Mouse (Mus musculus): ENCODE results near the gene Ap1ar.

Ap1ar gene

GRCm38 (mm10) chr3:127843324-127843940 is 6.1 kb upstream of the Ap1ar start:
- intact Hi-C loops (cut with DNase I) = loop anchor here (10.0 kb wide), 1 partner anchor 351 kb away; no protein-coding TSS in a partner anchor

GRCm38 (mm10) chr3:127841926-127842325 is 4.6 kb upstream of the Ap1ar start:
- intact Hi-C loops (cut with DNase I) = loop anchor here (10.0 kb wide), 1 partner anchor 353 kb away; no protein-coding TSS in a partner anchor

GRCm38 (mm10) chr3:127837972-127838644 is 785 bp upstream of the Ap1ar start:
- intact Hi-C loops (cut with DNase I) = loop anchor here (5.0 kb wide), 2 partner anchors 51 to 54 kb away; partner anchors contain the start of gene Tifa

GRCm38 (mm10) chr3:127836798-127837153 is 547 bp downstream of the Ap1ar start:
- intact Hi-C loops (cut with DNase I) = loop anchor here (5.0 kb wide), 2 partner anchors 49 to 56 kb away; partner anchors contain the start of gene Tifa

- intact Hi-C loops (cut with DNase I) = loop anchor here (5.0 kb wide), 2 partner anchors 48 to 57 kb away; partner anchors contain the start of gene Tifa
These were observed 1.7 kb downstream of the Ap1ar start for GRCm38 (mm10) chr3:127835594-127835993.

GRCm38 (mm10) chr3:127834040-127834439 is 3.3 kb downstream of the Ap1ar start:
- intact Hi-C loops (cut with DNase I) = no loop called here

GRCm38 (mm10) chr3:127831079-127831478 is 6.2 kb downstream of the Ap1ar start:
- intact Hi-C loops (cut with DNase I) = no loop called here

GRCm38 (mm10) chr3:127830183-127830582 is 7.1 kb downstream of the Ap1ar start:
- intact Hi-C loops (cut with DNase I) = no loop called here

GRCm38 (mm10) chr3:127827123-127827522 is 10.2 kb downstream of the Ap1ar start:
- intact Hi-C loops (cut with DNase I) = no loop called here

- intact Hi-C loops (cut with DNase I) = no loop called here
These were observed 10.8 kb downstream of the Ap1ar start for GRCm38 (mm10) chr3:127826503-127826902.

GRCm38 (mm10) chr3:127823886-127824863 is 13.1 kb downstream of the Ap1ar start:
- intact Hi-C loops (cut with DNase I) = no loop called here

- intact Hi-C loops (cut with DNase I) = no loop called here
These were observed 16.1 kb downstream of the Ap1ar start for GRCm38 (mm10) chr3:127821209-127821608.

- intact Hi-C loops (cut with DNase I) = no loop called here
These were observed 16.9 kb downstream of the Ap1ar start for GRCm38 (mm10) chr3:127820400-127820799.

- intact Hi-C loops (cut with DNase I) = no loop called here
These were observed 18.3 kb downstream of the Ap1ar start for GRCm38 (mm10) chr3:127818694-127819663.

GRCm38 (mm10) chr3:127817120-127817683 is 20.1 kb downstream of the Ap1ar start:
- intact Hi-C loops (cut with DNase I) = no loop called here

- intact Hi-C loops (cut with DNase I) = no loop called here
These were observed 28.2 kb downstream of the Ap1ar start for GRCm38 (mm10) chr3:127809103-127809502.

- intact Hi-C loops (cut with DNase I) = no loop called here
These were observed 29.5 kb downstream of the Ap1ar start for GRCm38 (mm10) chr3:127807846-127808245.

- intact Hi-C loops (cut with DNase I) = no loop called here
These were observed 31.3 kb downstream of the Ap1ar start for GRCm38 (mm10) chr3:127805991-127806390.

- intact Hi-C loops (cut with DNase I) = no loop called here
These were observed 32.3 kb downstream of the Ap1ar start for GRCm38 (mm10) chr3:127805071-127805470.

GRCm38 (mm10) chr3:127804439-127804838 is 32.9 kb downstream of the Ap1ar start:
- intact Hi-C loops (cut with DNase I) = no loop called here

Data from adrenal gland (tissue).